Mouse (Mus musculus) colon, adult 2 months (tissue): ENCODE measurements around the gene Hoxa5. TPM values are rescaled to one million over a fixed set of nuclear protein-coding genes. Genes with fewer than 3 reads are reported as not detected.

ENCODE experiments used
- polyA plus RNA-seq: library from polyadenylated mRNA; depleted of rRNA; stranded (reverse); fragments of >200 nt; gene quantifications from 2 replicates; pipeline ENCODE4 v1.2.3, GENCODE M21; 2012; rRNA removed

Hoxa5 gene
- 21.4 and 22.4 TPM in 2 replicates for polyA plus RNA-seq

GRCm38 (mm10) chr6:52204050-52204752 lies at the start of gene Hoxa5:
Hoxa5 (minus strand) TSS chr6:52204587.

GRCm38 (mm10) chr6:52245757-52246142 lies 41.4 kb upstream of the Hoxa5 start, which contains the start of gene Hoxa11:
Hoxa11 (minus strand) TSS chr6:52245810.

GRCm38 (mm10) chr6:52240389-52241000 lies 36.1 kb upstream of the Hoxa5 start, which contains the start of gene Hoxa10:
Hoxa10 (minus strand) TSS chr6:52240854.

GRCm38 (mm10) chr6:52230516-52231165 lies 26.3 kb upstream of the Hoxa5 start, which contains the start of gene Hoxa9:
Hoxa9 (minus strand) TSS chr6:52231089.

GRCm38 (mm10) chr6:52221337-52221992 lies 17.1 kb upstream of the Hoxa5 start, which contains the start of gene Hoxa7:
Hoxa7 (minus strand) TSS chr6:52221854.

GRCm38 (mm10) chr6:52213119-52213986 lies 9.0 kb upstream of the Hoxa5 start, which contains the start of the genes Hoxa3 and Gm28308:
Hoxa3 (minus strand) TSS chr6:52213336.
Gm28308 (minus strand) TSS chr6:52213339.

GRCm38 (mm10) chr6:52208072-52208867 lies 3.9 kb upstream of the Hoxa5 start, which contains the start of gene Hoxa6:
Hoxa6 (minus strand) TSS chr6:52208722.

GRCm38 (mm10) chr6:52190906-52191810 lies 13.2 kb downstream of the Hoxa5 start, which contains the start of gene Hoxa4:
Hoxa4 (minus strand) TSS chr6:52191753.

GRCm38 (mm10) chr6:52177061-52177735 lies 27.2 kb downstream of the Hoxa5 start, which contains the start of gene 5730596B20Rik:
5730596B20Rik (plus strand) TSS chr6:52177498.

GRCm38 (mm10) chr6:52164626-52165440 lies 39.6 kb downstream of the Hoxa5 start, which contains the start of gene Hoxa2:
Hoxa2 (minus strand) TSS chr6:52164831.

GRCm38 (mm10) chr6:52158276-52159051 lies 45.9 kb downstream of the Hoxa5 start, which contains the start of gene Hoxa1:
Hoxa1 (minus strand) TSS chr6:52158317.

Other genes starting within 250 kb of the Hoxa5 start
- gene Skap2, start 192.0 kb downstream of the Hoxa5 start, polyA plus RNA-seq, result 5.8 and 7.3 TPM in 2 replicates
- gene Hoxa1, start 46.3 kb downstream of the Hoxa5 start, polyA plus RNA-seq, result 0.36 and 0.41 TPM in 2 replicates
- gene Hoxa2, start 39.8 kb downstream of the Hoxa5 start, polyA plus RNA-seq, result 2.5 and 2.6 TPM in 2 replicates
- gene 5730596B20Rik, start 27.1 kb downstream of the Hoxa5 start, polyA plus RNA-seq, result 0.02 TPM in 1 of 2 replicates, not detected in the other
- gene Hoxa4, start 12.8 kb downstream of the Hoxa5 start, polyA plus RNA-seq, result 1.5 TPM in 2 replicates
- 9.2 and 10.0 TPM in 2 replicates for gene Hoxa6, start 4.1 kb upstream of the Hoxa5 start, polyA plus RNA-seq
- 18.3 and 20.8 TPM in 2 replicates for gene Hoxa3, start 8.7 kb upstream of the Hoxa5 start, polyA plus RNA-seq
- 7.4 and 8.4 TPM in 2 replicates for gene Gm28308, start 8.8 kb upstream of the Hoxa5 start, polyA plus RNA-seq
- 67.1 and 81.2 TPM in 2 replicates for gene Hoxa7, start 17.3 kb upstream of the Hoxa5 start, polyA plus RNA-seq
- gene Hoxa9, start 26.5 kb upstream of the Hoxa5 start, polyA plus RNA-seq, result 84.0 and 99.4 TPM in 2 replicates
- gene Hoxa10, start 36.3 kb upstream of the Hoxa5 start, polyA plus RNA-seq, result 26.7 and 39.5 TPM in 2 replicates
- 9.9 and 10.1 TPM in 2 replicates for gene Hoxa11, start 41.2 kb upstream of the Hoxa5 start, polyA plus RNA-seq
- gene Hoxa13, start 56.3 kb upstream of the Hoxa5 start, polyA plus RNA-seq, result 59.0 and 62.5 TPM in 2 replicates
- gene Evx1, start 108.9 kb upstream of the Hoxa5 start, polyA plus RNA-seq, result 3.3 and 4.6 TPM in 2 replicates